Mouse (Mus musculus): ENCODE data around the gene Fhit. TPM values are rescaled to one million over a fixed set of nuclear protein-coding genes. Genes with fewer than 3 reads are reported as not detected.

Fhit gene
- 0.94 TPM in 2 replicates for polyA plus RNA-seq (2012)

DNA sequence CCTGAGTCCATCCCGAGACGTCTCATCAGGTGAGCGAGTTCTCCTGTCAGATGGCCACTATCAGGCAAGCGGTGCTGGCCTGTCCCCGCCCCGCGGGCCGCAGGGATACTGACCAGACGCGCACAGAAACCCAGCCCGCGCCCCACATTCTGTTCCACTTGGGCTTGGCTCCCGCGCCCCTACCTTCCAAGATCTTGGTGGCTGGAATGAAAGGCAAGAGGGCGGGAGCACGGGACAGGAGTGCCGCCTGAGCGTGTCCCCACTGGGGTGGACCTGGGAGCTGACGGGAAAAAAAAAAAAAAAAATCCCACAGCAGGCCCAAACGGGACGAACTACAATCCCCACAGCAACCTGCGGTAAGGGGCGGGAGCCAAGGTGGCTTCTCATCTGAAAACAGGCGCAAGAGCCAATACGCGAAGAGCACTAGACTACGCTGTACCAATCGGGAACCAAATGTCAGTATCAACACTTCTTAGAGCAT is at the start of gene Fhit:
Gene Fhit, minus strand, starts transcription at position 285 of the 481 bp plus-strand sequence.
- TF ChIP-seq GATA1 (IDR thresholded peaks at IDR 0.05; ENCODE audit: low read length): no peak

DNA sequence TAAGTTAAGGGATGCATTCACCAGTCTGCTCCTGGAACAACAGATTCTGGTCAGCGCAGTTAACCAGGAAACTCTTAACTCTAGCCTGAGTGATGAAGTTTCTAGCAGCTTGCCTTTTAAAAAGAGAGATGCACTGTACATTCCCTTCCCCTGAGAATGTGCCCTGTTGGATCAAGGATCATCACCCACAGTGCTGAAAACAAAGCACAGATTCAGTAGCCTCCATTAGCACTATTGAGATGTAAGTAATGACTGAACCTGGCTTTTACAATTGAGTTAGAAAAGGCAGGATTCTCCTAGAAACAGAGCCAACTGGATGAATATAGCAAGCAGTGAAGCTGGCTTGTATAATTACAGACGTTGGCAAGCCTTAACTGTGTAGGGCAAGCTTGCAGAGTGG is 45.0 kb upstream of the Fhit start:
- TF ChIP-seq GATA1 (IDR thresholded peaks at IDR 0.05; ENCODE audit: low read length): no peak

DNA sequence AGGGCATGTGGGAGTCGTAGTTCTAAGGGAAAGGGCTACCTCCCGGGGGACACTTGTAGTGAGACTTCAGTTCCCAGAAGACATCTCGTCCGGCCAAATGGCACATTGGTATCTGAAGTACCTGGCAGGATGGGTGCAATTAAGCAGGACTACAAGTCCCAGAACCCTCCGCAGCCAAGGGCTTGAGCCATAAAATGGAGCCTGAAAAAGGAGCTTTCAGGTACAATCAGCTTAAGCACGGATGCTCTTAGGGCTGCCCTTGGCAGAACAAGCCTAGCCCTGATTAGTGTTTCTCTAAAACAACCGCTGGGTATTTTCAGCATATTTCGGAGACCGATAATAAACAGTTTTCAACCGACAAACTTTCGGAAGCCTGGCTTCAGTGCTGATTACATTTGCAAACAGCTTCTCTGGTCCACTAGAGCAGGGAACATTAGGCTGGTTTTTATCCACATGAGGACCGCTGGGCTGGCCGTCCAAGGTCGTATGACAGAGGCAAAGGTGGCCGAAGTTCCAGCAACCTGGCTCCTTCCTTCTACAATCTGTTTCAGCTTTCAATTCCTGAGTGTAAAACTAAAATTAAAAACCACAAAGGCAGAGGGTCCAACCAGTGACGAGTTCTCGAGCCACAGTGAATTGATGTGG is 907 bp downstream of the Fhit start:
- no peak for TF ChIP-seq GATA1 (IDR thresholded peaks at IDR 0.05; ENCODE audit: low read length)

DNA sequence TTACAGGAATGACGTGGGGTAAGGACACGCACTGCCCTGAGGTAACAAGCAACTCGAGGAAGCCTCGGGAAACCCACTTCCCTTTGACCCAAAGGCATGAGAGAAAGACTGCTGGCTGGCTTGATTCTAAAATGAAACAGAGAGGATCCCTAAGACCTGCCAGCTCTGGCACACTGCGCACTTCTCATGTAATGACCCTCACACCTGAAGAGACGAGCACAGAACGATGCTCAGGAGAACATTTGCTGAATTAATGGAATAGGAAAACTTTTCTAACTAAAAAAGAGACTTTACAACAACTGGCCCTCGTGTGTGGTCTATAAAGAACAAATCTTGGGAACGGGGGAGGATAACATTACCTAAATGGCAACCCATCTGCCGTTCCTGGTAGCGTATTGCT is 2.2 kb downstream of the Fhit start:
- TF ChIP-seq GATA1 (IDR thresholded peaks at IDR 0.05; ENCODE audit: low read length): no peak

DNA sequence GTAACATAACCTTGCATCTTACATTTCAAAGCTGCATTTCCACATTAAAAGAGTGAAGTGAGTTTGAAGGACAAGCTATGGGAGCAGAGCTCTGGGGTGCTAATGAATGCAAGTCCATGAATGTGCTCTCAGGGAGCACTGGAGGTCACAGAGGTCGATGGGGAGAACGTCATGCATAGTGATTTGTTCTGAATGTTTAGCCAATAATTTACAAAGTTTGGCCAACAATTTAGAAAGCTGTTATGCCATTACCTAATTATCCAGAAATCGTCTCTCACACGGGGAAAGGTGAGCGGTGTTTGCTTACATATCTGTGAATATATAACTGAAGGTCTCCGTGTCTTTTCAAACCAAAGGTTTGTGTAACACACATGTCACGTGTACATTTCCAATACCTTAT is 2.8 kb downstream of the Fhit start:
- no peak for TF ChIP-seq GATA1 (IDR thresholded peaks at IDR 0.05; ENCODE audit: low read length)

DNA sequence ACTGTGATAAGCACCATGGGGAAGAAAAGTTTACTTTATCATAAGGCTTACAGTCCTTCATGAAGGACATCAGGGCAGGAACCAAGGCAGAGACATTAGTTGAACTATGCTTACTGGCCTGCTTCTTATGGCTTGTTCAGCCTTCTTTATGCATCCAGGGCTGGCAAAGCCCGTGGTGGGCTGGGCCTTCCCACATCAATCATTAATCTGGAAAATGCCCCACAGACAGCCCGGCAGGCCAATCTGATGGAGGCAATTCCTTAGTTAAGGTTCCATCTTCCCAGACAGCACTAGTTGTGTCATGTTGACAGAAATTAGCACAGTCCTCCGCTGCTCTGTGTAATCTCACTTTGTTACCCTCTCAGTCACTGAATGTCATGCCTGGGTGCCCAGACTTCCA is 4.1 kb downstream of the Fhit start:
- TF ChIP-seq GATA1 (IDR thresholded peaks at IDR 0.05; ENCODE audit: low read length): no peak

DNA sequence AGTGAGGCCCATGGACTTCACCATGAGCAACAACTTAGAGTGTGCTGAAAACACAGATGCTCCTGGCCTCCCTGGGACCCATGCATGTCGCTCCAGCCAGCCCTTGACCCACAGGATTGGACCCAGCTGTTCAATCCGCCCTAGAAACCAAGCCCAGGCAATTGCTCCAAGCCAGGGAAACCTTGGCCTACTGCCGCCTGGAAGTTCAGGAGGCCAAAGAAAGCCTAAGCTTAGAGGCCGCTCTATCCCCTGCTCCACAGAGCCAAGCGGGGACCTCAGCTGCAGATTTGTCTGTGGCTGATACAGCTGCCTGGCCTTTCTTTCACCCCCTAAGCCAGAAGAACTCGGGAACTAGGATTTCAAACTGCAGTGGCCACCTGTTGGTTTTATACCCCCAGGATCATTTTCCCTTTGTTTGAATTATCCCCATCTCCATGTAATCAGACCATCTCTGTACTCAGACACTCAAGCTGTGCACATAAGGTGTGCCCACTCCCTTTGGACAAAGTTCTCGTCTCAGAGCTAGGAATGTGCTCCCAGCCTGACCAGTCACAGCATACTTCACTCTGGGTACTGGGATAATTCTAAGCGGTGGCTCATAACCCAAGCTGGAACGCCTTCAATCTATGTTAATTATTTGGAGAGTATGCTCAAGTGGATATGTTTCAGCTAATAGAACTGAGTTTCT is 10.1 kb downstream of the Fhit start:
- no peak for TF ChIP-seq GATA1 (IDR thresholded peaks at IDR 0.05; ENCODE audit: low read length)

DNA sequence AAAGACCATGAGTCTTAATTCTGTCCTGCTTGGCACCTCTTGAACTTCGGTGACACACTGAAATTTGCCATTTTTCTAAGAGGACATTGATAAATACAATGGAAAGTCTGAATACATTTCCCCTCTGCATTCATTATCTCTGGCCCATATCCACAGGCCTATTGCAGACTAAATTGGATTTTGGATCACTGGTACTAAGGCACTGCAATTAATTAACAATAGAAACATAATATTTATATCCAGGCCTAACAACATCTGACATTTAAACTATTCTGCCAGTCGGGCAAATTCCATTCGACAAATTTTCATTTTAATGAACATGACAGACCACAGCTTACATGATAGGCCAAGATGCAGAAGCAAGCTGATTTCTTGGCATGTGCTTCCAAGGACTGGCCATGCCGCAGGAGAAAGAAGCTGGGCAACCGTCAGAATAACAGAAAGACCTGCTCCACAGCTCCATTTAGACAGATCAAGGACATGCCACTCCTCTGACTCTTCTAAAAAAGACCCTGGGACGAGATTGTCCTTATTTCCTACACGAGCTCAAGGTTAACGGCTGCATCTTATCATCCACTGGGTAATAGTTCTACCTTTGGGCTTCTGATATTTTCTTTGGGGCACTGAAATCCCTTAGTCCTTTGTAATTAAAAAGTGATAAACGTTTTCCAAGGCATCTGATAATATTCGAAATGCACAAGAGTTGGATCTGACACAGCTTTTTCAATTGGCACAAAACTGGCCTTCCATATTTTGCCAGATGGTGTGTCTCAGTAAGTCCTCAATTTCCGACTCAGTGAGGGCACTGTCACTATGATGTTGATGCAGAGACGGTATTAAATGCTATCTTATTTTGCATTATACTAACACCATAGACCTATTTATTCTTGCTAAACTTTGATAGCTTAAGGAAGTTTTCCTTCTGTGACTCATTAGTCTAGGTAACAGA is 27.8 kb downstream of the Fhit start:
- no peak for TF ChIP-seq GATA1 (IDR thresholded peaks at IDR 0.05; ENCODE audit: low read length)

DNA sequence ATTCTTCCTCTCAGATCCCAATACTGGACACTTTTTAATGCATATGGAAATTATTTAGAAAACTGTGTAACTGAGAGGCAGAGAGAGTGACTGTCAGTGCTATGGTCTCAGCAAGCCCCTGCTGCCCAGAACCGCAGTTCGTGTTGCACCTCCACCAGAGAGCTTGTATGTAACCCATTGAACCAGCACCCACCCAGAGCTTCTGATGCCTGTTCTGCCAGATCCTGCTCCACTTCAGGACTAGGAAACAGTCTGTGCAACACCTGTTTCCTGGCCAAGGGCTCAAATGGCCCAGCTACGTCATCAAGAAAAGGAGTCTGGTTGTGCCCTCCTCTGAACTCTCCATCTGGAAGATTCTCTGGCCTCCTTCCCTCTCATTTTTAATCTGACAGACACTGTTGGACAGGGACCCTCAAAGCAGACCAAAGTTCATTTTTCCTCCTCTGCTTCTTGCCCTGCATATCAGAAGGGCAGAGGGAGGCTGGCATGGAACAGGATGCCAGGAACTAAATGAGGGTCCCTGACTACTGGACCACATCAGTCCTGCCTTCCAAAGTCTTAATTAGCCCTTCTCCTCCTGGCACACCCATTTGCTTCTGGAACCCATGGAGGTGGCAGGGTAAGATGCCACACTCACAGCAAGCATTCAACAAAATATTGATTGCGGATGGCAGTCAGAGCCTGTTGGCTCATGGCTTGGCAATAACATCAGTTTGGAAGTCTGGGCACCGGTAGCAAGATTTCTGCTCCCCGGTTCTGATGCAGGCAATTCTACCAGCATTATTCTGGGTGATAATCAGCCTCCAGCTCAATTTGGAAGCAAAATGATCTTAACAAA is 29.0 kb downstream of the Fhit start:
- no peak for TF ChIP-seq GATA1 (IDR thresholded peaks at IDR 0.05; ENCODE audit: low read length)

DNA sequence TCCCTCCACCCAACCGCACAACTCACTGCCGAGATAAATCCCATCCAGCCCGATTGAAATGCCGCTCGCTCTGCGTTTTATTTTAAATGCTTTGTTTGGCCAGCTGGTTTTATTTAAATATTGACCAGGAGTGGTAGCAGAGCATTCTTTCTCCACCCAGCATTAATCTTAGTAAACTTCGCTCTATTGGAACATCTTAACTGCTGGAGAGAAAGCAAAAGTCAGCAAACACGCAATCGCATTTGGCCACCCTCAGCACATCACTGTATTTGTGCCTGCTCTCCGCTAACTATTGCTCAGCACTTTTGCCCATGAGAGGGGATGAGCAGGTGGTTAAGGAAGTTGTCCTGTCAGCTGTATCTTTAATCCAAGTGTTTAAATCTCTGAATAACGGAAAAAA is 36.7 kb downstream of the Fhit start:
- TF ChIP-seq GATA1 (IDR thresholded peaks at IDR 0.05; ENCODE audit: low read length): no peak

DNA sequence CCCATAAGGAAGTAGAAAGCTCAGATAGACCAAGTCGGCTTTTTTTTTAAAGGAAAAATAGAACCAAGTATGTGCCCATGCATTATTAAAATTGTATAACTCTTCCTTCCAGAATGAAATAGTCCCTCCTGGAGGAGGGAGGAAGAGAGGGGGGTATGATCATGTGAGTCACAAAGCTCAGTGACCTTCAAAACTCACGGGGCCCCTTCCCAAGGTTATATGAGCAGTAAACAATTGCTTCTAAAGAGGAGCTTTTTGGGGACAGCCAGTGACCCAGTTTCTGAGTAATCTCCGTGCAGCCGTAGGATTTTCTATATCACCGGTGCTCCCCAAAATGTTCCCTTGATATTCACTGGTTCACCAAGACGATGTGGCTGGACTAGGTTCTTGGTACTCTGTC is 42.8 kb downstream of the Fhit start:
- TF ChIP-seq GATA1 (IDR thresholded peaks at IDR 0.05; ENCODE audit: low read length): no peak

DNA sequence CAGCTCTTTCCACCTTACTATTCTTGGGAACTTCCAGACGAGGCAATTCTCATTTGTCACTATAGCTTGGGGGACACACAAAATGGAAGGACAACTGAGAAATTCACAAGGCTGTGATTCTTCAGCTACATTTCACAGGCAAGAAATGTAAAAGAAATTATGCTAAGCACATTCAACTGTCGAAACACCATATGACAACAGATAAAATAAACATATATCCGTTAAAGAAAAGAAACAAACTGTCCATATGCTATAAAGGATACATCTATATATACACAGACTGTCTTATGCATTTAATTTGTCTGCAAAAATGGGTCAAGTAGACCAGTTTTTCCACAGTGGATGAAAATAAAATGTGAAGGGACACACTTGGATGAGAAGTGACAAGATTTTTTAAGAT is 76.2 kb downstream of the Fhit start:
- no peak for TF ChIP-seq GATA1 (IDR thresholded peaks at IDR 0.05; ENCODE audit: low read length)

DNA sequence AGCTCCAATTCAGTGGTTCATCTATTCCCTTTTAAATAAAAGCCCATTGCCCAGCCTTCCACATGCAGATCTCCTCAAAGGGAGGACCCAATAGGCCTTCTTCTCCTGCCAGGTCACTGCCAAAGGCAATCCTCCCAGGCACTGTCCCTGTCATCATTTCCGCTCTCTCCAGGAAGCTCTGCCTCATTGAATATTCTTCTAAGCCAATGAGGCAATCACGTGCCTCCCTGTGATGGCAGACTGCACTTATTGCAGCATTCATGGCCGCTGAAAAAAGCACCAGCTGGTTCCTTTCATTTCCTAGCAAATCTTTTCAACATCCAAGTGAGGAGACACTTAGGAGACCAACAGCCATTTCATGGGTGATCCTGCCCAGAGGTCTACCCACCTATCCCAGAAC is 77.9 kb downstream of the Fhit start:
- no peak for TF ChIP-seq GATA1 (IDR thresholded peaks at IDR 0.05; ENCODE audit: low read length)

DNA sequence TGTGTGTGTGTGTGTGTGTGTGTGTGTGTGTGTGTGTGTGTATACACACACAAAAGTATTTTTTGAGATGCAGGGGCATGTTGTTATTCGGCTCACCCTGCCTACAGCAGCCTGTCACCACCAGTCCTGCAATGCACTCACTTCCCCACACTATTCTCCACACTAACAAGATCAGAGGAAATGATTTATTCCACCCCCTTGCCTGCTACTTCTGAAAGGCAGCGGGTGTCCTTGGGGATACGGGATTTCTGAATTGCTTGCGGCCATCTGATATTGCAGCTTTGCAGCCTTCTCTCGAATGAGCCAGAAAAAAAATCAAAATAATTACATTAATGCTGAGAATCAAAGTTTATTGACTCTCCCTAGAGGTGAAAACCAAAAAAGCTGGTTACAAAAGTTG is 78.4 kb downstream of the Fhit start:
- no peak for TF ChIP-seq GATA1 (IDR thresholded peaks at IDR 0.05; ENCODE audit: low read length)

DNA sequence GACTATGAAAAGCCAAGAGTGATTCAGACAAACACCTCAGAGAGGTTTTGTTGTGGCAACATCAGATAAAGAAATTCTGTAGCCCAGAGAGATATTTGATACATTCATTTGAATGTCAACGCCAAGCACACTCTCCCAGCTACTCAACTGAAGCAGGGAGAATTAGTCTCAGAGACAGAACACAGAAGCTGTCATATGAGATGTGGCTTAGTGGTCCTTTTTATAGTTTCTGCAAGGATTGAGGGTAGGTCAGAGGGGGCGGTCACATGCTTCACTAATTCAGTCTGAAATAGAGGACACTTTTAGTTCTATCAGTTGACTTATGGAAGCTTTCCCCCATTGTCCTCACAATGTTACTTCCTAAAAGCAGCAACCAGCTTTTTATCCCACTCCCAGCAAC is 98.2 kb downstream of the Fhit start:
- TF ChIP-seq GATA1 (IDR thresholded peaks at IDR 0.05; ENCODE audit: low read length): no peak

Data from G1E-ER4 (cell line).